Mouse (Mus musculus): ENCODE results near the gene Slc2a13.

GRCm38 (mm10) chr15:91406979-91407378, 166.1 kb downstream of the Slc2a13 start:
- TF ChIP-seq CTCF (IDR thresholded peaks at IDR 0.05; ENCODE audit: low read depth) (no peak), EP300 (IDR thresholded peaks at IDR 0.05; ENCODE audit: low read depth) (no peak)
